Mouse (Mus musculus) E14TG2a.4 (cell line): ENCODE results near the gene Tmem178b.

Experiments
- H3K27me3 ChIP-seq: 2 replicates; pipeline ENCODE4 v1.6.1; 2014; ENCODE audit warnings: low read length, control low read depth; ENCODE audit not compliant: insufficient read depth
- H3K36me3 ChIP-seq: 2 replicates; pipeline ENCODE4 v1.6.1; 2014; ENCODE audit warnings: low read length, control low read depth; ENCODE audit not compliant: insufficient read depth
- H3K4me1 ChIP-seq: replicated peaks from 2 replicates; pipeline ENCODE4 v1.6.1; 2014; ENCODE audit warnings: low read depth, low read length, control low read depth
- H3K4me3 ChIP-seq: replicated peaks from 2 replicates; pipeline ENCODE4 v1.5.1; 2014; ENCODE audit warnings: mild to moderate bottlenecking, low read length
- H3K9me3 ChIP-seq: 2 replicates; pipeline ENCODE4 v1.6.1; 2014; ENCODE audit warnings: low read length, control low read depth
- CTCF ChIP-seq: conservative IDR thresholded peaks from 2 replicates; pipeline ENCODE4 v1.5.1; 2014; ENCODE audit warnings: low read length
- NANOG ChIP-seq: IDR thresholded peaks from 2 replicates; pipeline ENCODE4 v1.6.1; 2014; ENCODE audit warnings: borderline replicate concordance, low read length, mixed read lengths
- POU5F1 ChIP-seq: IDR thresholded peaks from 2 replicates; pipeline ENCODE4 v1.6.1; 2014; ENCODE audit warnings: low read length, borderline replicate concordance

Tmem178b gene

DNA sequence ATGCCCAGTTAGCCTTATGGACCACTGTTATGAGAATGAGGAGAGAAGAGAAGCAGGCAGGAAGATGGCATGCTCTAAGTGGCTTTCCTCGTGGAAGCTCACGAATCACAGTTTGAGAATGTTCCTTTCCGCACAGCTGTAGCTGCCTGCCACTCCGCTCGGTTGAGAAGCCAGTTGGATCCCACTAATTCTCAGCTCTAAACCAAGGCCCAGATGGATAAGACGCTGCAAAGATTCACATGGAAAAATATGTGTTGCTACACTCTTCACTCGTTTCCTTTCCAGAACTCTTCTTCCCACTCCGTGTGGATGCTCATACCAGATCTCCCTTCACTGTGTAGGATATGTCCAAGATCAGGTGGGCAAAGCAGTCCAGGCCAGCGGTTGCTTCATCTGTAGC, 356.9 kb downstream of the Tmem178b start:
- Histone ChIP-seq H3K4me1 (peaks cover 6% of the 10 kb centered on the region), H3K4me3 (no peak overlapping the region), H3K9me3 (no peaks in the 10 kb centered on the region), H3K27me3 (no peaks in the 10 kb centered on the region), H3K36me3 (no peaks in the 10 kb centered on the region)
- no peak for TF ChIP-seq NANOG
- TF ChIP-seq CTCF: no peak
- TF ChIP-seq POU5F1: no peak

DNA sequence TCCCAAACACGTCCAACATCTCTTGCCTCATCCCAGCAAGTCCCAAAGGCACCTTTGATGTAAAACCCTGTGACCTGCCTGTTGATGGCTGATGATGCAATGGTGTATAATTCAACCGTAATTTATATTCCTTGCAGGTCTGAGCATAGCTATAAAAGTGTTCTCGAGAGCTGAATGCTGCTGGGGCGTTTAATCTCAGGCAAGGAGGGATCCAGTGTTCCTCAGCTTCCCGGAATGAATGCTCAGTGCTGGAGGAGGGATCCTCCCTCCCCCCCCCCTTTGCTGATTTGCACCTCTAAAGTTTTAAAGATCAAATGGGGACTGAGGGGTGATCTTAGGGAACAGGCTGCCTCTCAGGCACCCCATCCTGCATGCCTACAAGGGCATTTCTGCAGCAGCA, 361.0 kb downstream of the Tmem178b start:
- Histone ChIP-seq H3K4me3 (no peak overlapping the region), H3K36me3 (no peaks in the 10 kb centered on the region), H3K27me3 (no peaks in the 10 kb centered on the region), H3K9me3 (no peaks in the 10 kb centered on the region), H3K4me1 (peaks cover 18% of the 10 kb centered on the region)
- TF ChIP-seq NANOG (no peak), POU5F1 (no peak), CTCF (no peak)

DNA sequence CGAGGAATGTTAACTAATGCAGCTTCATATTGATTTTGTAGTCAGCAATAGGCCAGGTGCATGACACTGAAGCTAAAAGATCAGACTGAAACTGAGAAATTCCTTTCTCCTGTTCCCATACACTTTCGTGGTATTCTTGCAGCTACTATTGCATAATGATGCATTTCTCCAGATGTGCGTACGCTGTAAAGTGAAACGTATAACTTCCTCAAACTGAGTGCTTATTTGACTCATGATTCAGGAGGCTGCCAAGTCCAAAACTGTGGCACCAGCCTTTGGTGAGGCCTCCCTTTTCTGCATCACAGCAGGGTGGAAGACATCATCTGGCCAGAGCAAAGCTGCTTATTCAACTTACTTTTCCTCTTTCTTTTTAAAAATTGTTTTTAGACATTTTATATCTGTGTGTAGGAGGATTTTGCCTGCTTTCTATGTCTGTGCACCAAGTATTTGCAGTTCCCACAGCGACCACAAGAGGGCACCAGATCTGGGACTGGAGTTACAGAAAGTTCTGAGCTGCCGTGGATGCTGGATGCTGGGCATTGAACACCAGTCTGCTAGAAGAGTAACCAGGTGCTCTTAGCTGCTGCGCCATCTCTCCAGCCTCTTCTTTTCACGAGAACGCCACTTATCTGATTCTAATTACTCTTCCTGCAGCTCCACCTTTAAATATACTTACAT, 362.9 kb downstream of the Tmem178b start:
- TF ChIP-seq CTCF: peak; percentile 96
- TF ChIP-seq POU5F1: no peak

DNA sequence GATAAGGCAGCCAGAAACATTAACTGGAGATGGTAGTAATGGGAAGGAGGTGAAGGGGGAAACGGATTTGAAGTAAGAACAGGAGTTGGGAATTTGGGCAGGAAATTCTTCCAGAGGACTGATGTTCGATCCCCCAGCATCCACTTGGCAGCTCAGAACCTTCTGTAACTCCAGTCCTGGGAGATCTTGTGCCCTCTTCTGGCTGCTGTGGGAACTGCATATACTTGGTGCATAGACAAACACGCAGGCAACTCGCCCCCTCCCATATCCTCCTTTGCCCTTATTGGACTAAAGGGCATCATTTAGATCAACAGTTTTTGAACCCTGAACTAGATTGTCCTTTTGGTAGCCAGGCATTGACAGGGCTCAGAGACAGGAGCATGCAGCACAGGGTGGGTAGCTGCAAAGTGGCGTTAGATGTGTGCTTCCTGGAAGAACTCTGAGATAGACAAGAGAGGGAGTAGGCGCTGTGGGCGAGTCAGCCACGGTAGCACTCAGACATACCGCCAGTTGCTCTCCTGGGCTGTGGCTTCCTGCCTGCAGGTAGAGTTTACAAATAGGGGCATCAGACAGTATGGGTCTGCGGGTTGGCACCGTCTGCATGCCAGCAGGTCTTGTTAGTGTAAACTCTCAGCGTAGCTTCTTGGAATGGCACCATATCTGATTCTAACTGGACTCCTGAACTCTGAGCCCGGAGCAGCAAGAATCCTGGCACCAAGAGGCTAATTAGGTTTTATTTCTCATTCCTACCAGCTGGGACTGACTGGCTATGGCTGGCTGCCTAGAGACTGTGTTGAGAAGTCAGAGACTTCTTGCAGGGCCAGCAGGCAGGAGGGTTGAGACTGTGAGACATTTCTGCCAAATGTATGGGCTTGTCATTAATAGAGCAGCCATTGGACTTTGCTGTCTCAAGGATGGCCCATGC, 364.0 kb downstream of the Tmem178b start:
- H3K9me3 ChIP-seq: no peaks in the 10 kb centered on the region
- H3K27me3 ChIP-seq: no peaks in the 10 kb centered on the region
- H3K36me3 ChIP-seq: no peaks in the 10 kb centered on the region
- H3K4me1 ChIP-seq: peaks cover 18% of the 10 kb centered on the region
- TF ChIP-seq POU5F1 (no peak), CTCF (peak; percentile 80), NANOG (no peak)
- H3K4me3 ChIP-seq: no peak overlapping the region

More for the DNA sequence above, 362.9 kb downstream of the Tmem178b start:
- H3K4me3 ChIP-seq: no peak overlapping the region
- H3K27me3 ChIP-seq: no peaks in the 10 kb centered on the region
- no peaks in the 10 kb centered on the region for H3K36me3 ChIP-seq
- H3K9me3 ChIP-seq: no peaks in the 10 kb centered on the region
- H3K4me1 ChIP-seq: peaks cover 18% of the 10 kb centered on the region

DNA sequence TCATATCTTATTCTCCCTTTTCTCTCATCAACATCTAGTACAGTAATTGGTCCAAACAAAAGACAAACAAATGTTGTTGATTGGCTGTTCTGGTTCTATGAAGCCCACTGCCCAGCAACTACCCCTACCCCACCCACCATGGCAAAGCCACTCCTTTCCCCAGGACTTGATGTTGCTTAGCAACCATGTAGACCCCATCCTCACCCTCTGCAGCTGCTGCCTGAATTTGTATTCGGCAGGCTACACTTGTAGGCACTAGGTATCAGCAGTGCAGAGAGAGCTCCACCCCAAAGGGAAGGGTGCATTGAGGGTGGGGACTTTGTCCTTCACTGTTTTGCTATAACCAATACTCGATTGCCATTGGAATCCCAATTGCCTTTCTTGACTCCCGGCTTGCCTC, 365.8 kb downstream of the Tmem178b start:
- no peaks in the 10 kb centered on the region for H3K27me3 ChIP-seq
- TF ChIP-seq CTCF (no peak), NANOG (no peak), POU5F1 (no peak)
- H3K36me3 ChIP-seq: no peaks in the 10 kb centered on the region
- H3K4me3 ChIP-seq: no peak overlapping the region
- H3K4me1 ChIP-seq: peaks cover 18% of the 10 kb centered on the region
- no peaks in the 10 kb centered on the region for H3K9me3 ChIP-seq

DNA sequence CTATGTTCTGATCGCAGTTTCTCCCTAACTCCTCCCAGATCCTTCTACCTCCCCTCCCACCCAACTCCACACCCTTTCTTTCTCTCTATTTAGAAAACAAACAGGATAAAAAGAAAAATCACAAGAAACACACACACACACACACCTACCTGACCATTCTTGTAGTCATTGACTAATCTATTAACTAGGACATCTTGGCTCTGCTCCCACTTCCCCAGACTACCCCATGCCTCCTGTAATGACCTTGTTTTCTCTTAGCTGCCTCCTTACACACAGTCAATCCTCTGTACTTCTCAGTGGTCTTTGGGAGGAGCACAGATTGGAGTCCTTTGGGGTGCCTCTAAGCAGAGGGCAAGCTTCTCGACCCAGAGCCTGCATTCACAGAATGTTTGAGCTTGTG, 367.6 kb downstream of the Tmem178b start:
- Histone ChIP-seq H3K9me3 (no peaks in the 10 kb centered on the region), H3K4me1 (peaks cover 12% of the 10 kb centered on the region), H3K27me3 (no peaks in the 10 kb centered on the region), H3K4me3 (no peak overlapping the region), H3K36me3 (no peaks in the 10 kb centered on the region)
- TF ChIP-seq POU5F1 (no peak), NANOG (no peak), CTCF (no peak)

DNA sequence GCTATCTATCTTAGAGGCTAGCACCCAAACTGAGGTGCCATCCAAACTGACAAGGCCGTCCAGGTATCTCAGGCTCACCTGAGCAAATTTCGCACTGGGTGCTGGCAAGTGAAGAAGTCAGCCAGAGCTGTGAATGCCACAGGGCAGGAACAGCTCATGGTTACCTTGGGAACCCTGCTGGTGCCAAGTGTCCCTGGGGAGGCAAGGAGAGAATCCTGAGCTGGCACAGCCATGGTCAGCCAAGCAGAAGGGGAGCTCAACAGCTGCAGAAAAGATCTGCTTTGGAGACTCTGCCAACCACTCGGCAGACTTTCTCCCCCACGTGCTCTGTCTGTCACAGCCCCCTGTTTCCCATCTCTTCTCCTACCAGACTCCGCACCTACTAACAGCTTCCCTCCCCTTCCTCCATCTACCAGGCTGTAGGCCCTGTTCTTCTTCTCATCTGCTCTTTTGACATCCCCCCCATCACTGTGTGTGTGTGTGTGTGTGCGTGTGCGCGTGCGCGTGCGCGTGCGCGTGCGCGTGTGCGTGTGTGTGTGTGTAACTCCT, 374.4 kb downstream of the Tmem178b start:
- no peaks in the 10 kb centered on the region for H3K9me3 ChIP-seq
- H3K4me3 ChIP-seq: no peak overlapping the region
- TF ChIP-seq POU5F1: no peak
- TF ChIP-seq NANOG: no peak

DNA sequence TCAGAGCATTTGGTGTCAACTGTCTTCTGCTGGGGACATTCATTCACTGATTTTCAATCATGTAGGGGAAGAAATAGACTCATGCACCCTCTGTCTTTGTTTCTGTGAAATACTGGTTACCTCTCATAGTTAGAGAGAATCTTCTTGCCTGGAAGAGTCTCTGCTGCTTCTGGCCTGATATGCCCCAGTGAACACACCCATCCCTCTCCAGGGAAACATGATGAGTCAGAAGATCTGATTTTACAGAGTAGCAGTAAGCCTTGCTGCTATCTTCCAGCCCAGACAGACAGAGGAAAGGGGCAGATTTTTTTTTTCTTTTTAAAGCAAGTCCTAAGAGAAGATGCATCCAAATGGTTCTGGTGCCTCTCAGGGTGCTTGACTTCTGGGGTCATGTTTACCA, 376.9 kb downstream of the Tmem178b start:
- no peaks in the 10 kb centered on the region for H3K27me3 ChIP-seq

More for the DNA sequence above, 374.4 kb downstream of the Tmem178b start:
- Histone ChIP-seq H3K4me1 (no peaks in the 10 kb centered on the region), H3K36me3 (no peaks in the 10 kb centered on the region), H3K27me3 (no peaks in the 10 kb centered on the region)

More for the DNA sequence above, 376.9 kb downstream of the Tmem178b start:
- H3K36me3 ChIP-seq: no peaks in the 10 kb centered on the region
- no peaks in the 10 kb centered on the region for H3K9me3 ChIP-seq
- no peak for TF ChIP-seq POU5F1
- no peak for TF ChIP-seq CTCF
- no peak for TF ChIP-seq NANOG
- H3K4me3 ChIP-seq: no peak overlapping the region
- no peaks in the 10 kb centered on the region for H3K4me1 ChIP-seq
